Mouse (Mus musculus) C2C12 (cell line): ENCODE measurements around the gene Ahcyl2.

Experiments
- CTCF ChIP-seq: IDR thresholded peaks from one replicate; pipeline ENCODE4 v1.5.1; 2011; ENCODE audit not compliant: control insufficient read depth, insufficient read depth, insufficient read length
- FOSL1 ChIP-seq: IDR thresholded peaks from one replicate; pipeline ENCODE4 v1.8.0; 2011; ENCODE audit warnings: mild to moderate bottlenecking, low read length; ENCODE audit not compliant: poor library complexity, insufficient read depth, severe bottlenecking
- MYOG ChIP-seq: IDR thresholded peaks from one replicate; pipeline ENCODE4 v1.6.1; 2011; ENCODE audit not compliant: control insufficient read depth, insufficient read length; ENCODE audit errors: extremely low read depth
- USF1 ChIP-seq: IDR thresholded peaks from one replicate; pipeline ENCODE4 v1.6.1; 2011; ENCODE audit warnings: low read depth, mild to moderate bottlenecking, control low read depth, moderate library complexity

GRCm38 (mm10) chr6:29903343-29903914 lies 135.6 kb downstream of the Ahcyl2 start:
- TF ChIP-seq MYOG (no peak), CTCF (no peak), USF1 (no peak), FOSL1 (no peak)
